Mouse (Mus musculus) MEL (cell line): ENCODE results near the gene Pnpla3.

Experiments
- CTCF ChIP-seq, 3 experiments: IDR thresholded peaks in 2 of 3; conservative IDR thresholded peaks in 1 of 3; 2 replicates each; pipeline ENCODE4 v1.5.1; 2011 to 2012; ENCODE audit warnings: low read length in 3 of 3, low read depth in 2 of 3, mild to moderate bottlenecking in 2 of 3, improper control_type of control experiment in 1 of 3, inconsistent platforms in 1 of 3, mixed read lengths in 1 of 3, moderate library complexity in 1 of 3; ENCODE audit not compliant: control insufficient read depth in 1 of 3, insufficient read depth in 1 of 3, poor library complexity in 1 of 3, severe bottlenecking in 1 of 3
- E2F4 ChIP-seq: IDR thresholded peaks from 2 replicates; pipeline ENCODE4 v1.6.1; 2011; ENCODE audit warnings: low read depth, low read length, improper control_type of control experiment, borderline replicate concordance
- ELF1 ChIP-seq: IDR thresholded peaks from 2 replicates; pipeline ENCODE4 v1.6.1; 2014; ENCODE audit warnings: low read depth, mild to moderate bottlenecking, inconsistent platforms, low read length, improper control_type of control experiment, moderate library complexity
- EP300 ChIP-seq, 2 experiments: IDR thresholded peaks; 2 replicates each; pipeline ENCODE4 v1.6.1; 2011; ENCODE audit warnings: improper control_type of control experiment in 2 of 2, low read length in 2 of 2, low read depth in 1 of 2, mild to moderate bottlenecking in 1 of 2
- GATA1 ChIP-seq: IDR thresholded peaks from 2 replicates; pipeline ENCODE4 v1.6.1; 2011; ENCODE audit warnings: low read depth, low read length, improper control_type of control experiment
- HCFC1 ChIP-seq: IDR thresholded peaks from 2 replicates; pipeline ENCODE4 v1.6.1; 2012; ENCODE audit warnings: low read depth, mild to moderate bottlenecking, inconsistent platforms, low read length, improper control_type of control experiment, moderate library complexity
- KAT2A ChIP-seq: conservative IDR thresholded peaks from 2 replicates; pipeline ENCODE4 v1.6.1; 2012; ENCODE audit warnings: low read depth, low read length, improper control_type of control experiment, inconsistent platforms
- MAZ ChIP-seq: IDR thresholded peaks from 2 replicates; pipeline ENCODE4 v1.6.1; 2012; ENCODE audit warnings: low read depth, mild to moderate bottlenecking, inconsistent platforms, low read length, improper control_type of control experiment
- MEF2A ChIP-seq: IDR thresholded peaks from 2 replicates; pipeline ENCODE4 v1.6.1; 2014; ENCODE audit warnings: low read depth, mild to moderate bottlenecking, inconsistent platforms, low read length, improper control_type of control experiment; ENCODE audit not compliant: poor library complexity, insufficient replicate concordance, severe bottlenecking; ENCODE audit errors: extremely low read depth
- MYC ChIP-seq: IDR thresholded peaks from 2 replicates; pipeline ENCODE4 v1.6.1; 2011; ENCODE audit warnings: low read depth, mild to moderate bottlenecking, low read length, improper control_type of control experiment, moderate library complexity
- POLR2A ChIP-seq, 2 experiments: IDR thresholded peaks; 2 replicates each; pipeline ENCODE4 v1.6.1; 2011 to 2012; ENCODE audit warnings: low read length in 2 of 2, mild to moderate bottlenecking in 2 of 2, control low read depth in 1 of 2, improper control_type of control experiment in 1 of 2, low read depth in 1 of 2, moderate library complexity in 1 of 2; ENCODE audit not compliant: control insufficient read depth in 1 of 2, insufficient read depth in 1 of 2, poor library complexity in 1 of 2
- TCF12 ChIP-seq: IDR thresholded peaks from 2 replicates; pipeline ENCODE4 v1.6.1; 2014; ENCODE audit warnings: low read depth, mild to moderate bottlenecking, inconsistent platforms, low read length, improper control_type of control experiment, moderate library complexity
- UBTF ChIP-seq: IDR thresholded peaks from 2 replicates; pipeline ENCODE4 v1.6.1; 2012; ENCODE audit warnings: low read depth, mild to moderate bottlenecking, inconsistent platforms, low read length, improper control_type of control experiment, moderate library complexity, borderline replicate concordance; ENCODE audit not compliant: insufficient read depth

DNA sequence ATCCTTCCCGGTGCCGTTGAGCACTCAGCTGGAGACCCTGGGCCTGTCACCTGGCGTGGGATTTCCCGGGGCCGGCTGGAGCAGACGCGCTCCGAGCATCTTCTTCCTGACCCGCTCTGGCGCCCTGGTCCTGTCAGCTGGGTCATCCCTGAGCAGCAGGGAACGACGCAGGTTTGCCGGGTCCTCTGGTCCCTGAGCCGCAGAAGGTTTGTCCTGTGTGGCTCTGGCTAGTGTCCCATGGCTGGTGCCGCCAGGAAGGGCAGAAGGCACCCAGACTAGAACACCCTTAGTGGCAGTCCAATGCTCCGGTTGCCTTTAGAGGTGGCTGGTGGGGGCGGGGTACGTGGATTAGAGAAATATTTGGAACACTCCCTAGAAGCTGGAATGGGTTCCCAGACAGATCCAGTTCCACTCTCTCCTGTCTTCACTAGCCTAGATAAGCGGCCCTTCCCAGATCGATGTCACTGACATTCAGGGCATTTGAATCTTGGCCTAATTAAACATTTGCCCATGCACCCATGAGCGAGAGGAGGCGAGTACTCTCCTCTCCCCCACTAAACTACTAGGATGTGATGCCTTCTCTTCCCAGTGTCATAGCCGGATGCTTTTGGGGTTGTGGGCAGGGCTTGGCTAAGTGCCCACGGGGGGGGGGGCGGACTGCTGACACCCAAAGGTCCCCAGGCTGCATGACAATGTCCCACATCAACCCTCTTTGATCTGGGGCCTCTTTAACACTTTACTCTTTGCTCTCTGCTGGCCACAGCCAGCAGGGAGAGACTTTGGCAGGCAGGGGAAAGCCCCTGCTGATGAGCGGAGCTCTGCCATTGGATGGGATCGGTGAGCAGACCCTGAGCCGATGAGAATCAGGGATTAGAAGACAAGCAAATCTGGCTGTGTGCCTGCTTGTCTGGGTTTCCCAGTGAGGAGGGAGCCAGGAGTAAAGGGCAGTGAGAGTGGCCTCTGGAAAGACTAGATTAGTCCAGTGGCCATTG lies 829 bp downstream of the Pnpla3 start:
- TF ChIP-seq EP300 (IDR thresholded peaks at IDR 0.05; ENCODE audit: low read depth in 1 of 2, low read length in 2 of 2) = no peak
- TF ChIP-seq TCF12 = no peak
- TF ChIP-seq POLR2A (IDR thresholded peaks at IDR 0.05; ENCODE audit: control insufficient read depth in 1 of 2, insufficient read depth in 1 of 2, low read depth in 1 of 2, low read length in 2 of 2, poor library complexity in 1 of 2) = no peak
- no peak for TF ChIP-seq MYC
- TF ChIP-seq CTCF (IDR thresholded peaks at IDR 0.05 in 2 of 3, conservative IDR thresholded peaks at IDR 0.05 in 1 of 3; ENCODE audit: control insufficient read depth in 1 of 3, insufficient read depth in 1 of 3, low read depth in 2 of 3, low read length in 3 of 3, poor library complexity in 1 of 3, severe bottlenecking in 1 of 3) = no peak
- TF ChIP-seq KAT2A = no peak
- no peak for TF ChIP-seq MEF2A
- no peak for TF ChIP-seq UBTF
- no peak for TF ChIP-seq ELF1
- no peak for TF ChIP-seq MAZ
- TF ChIP-seq HCFC1 = no peak
- no peak for TF ChIP-seq GATA1
- TF ChIP-seq E2F4 = no peak
